Mouse (Mus musculus): ENCODE measurements at regions not wholly inside any gene's neighbourhood (a gene's known extent, or its start where the extent isn't known, plus 50 kb on each side); places are given as distances from the start of the nearest gene placed in this dataset.

DNA sequence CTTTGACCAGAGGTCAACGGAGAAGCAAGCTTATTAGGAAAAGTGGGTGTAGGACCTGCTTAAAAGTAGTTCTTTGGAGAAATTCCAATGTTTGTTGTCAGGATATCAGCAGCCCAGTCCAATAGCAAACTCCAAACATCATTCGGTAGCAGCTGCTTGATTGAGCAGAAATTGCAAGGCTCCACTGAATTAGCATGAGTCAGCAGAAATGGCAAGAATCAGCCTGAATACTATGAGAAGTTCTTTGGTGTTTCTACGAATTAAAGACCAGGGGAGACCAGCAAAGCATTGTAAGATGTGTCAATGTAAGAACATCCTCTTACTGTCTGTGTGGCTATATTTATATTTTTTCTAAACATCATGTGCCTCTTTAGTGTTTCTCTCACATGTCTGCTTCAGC lies 223.4 kb downstream of the Tinag start:
- TF ChIP-seq CTCF (IDR thresholded peaks at IDR 0.05; ENCODE audit: borderline replicate concordance, insufficient read depth, low read length) (no peak), POLR2A (IDR thresholded peaks at IDR 0.05; ENCODE audit: low read depth, low read length) (no peak)
